Mouse (Mus musculus) midbrain, embryonic 14.5 days (tissue): ENCODE results near the gene Skint2. TPM values are rescaled to one million over a fixed set of nuclear protein-coding genes. Genes with fewer than 3 reads are reported as not detected.

Experiments used
- ATAC-seq: fragments of 200-750 bp; cut with Nextera tagmentation; 2 replicates; pipeline ENCODE4 v1.8.0; 2017; ENCODE audit warnings: moderate number of reproducible peaks, moderate library complexity; ENCODE audit not compliant: low FRiP score, low TSS enrichment
- DNase-seq: peaks from one replicate; pipeline ENCODE4 v3.0.0-alpha.2; 2015
- H3K27ac ChIP-seq: fragments of 300-500 bp; sonication (generic); replicated peaks from 2 replicates; pipeline ENCODE4 v1.5.1; 2014; ENCODE audit warnings: mild to moderate bottlenecking, low read depth, low read length, moderate library complexity
- H3K27me3 ChIP-seq: fragments of 300-500 bp; sonication (generic); 2 replicates; pipeline ENCODE4 v1.6.1; 2014; ENCODE audit warnings: low read length, control low read depth, mixed read lengths; ENCODE audit not compliant: control insufficient read depth, insufficient read depth
- H3K36me3 ChIP-seq: fragments of 300-500 bp; sonication (generic); 2 replicates; pipeline ENCODE4 v1.6.1; 2014; ENCODE audit warnings: low read length, control low read depth; ENCODE audit not compliant: control insufficient read depth, insufficient read depth
- H3K4me1 ChIP-seq: fragments of 300-500 bp; sonication (generic); 2 replicates; pipeline ENCODE4 v1.6.1; 2014; ENCODE audit warnings: mild to moderate bottlenecking, antibody characterized with exemption, low read length, control low read depth; ENCODE audit not compliant: control insufficient read depth, insufficient read depth
- H3K4me2 ChIP-seq: fragments of 300-500 bp; sonication (generic); 2 replicates; pipeline ENCODE4 v1.6.1; 2014; ENCODE audit warnings: mild to moderate bottlenecking, low read length, moderate library complexity
- H3K4me3 ChIP-seq: fragments of 300-500 bp; sonication (generic); replicated peaks from 2 replicates; pipeline ENCODE4 v1.5.1; 2014; ENCODE audit warnings: low read depth, low read length
- H3K9ac ChIP-seq: fragments of 300-500 bp; sonication (generic); replicated peaks from 2 replicates; pipeline ENCODE4 v1.6.1; 2014; ENCODE audit warnings: mild to moderate bottlenecking, low read length, moderate library complexity
- H3K9me3 ChIP-seq: fragments of 300-500 bp; sonication (generic); 2 replicates; pipeline ENCODE4 v1.6.1; 2016; ENCODE audit warnings: low read length, control low read depth, mixed read lengths; ENCODE audit not compliant: control insufficient read depth
- WGBS: fragments of 180-500 bp; shearing (Covaris S2); extraction: QIAGEN DNeasy Blood & Tissue Kit; methylation state at CpG from one replicate; pipeline ENCODE4 v1.1.7; 2014; 5-methylcytosine and 5-hydroxymethylcytosine counted together
- polyA plus RNA-seq: library from polyadenylated mRNA; unstranded; fragments of >200 nt; fragmentation: Nextera tagmentation; extraction: Ambion mirVana; gene quantifications from 2 replicates; pipeline ENCODE4 v1.2.1, GENCODE M21; 2014

Gene Skint2
- not detected in 2 replicates for polyA plus RNA-seq

GRCm38 (mm10) chr4:112556894-112557293 lies at the start of gene Skint2:
Gene Skint2, plus strand, starts transcription at chr4:112557194.
- Histone ChIP-seq H3K4me2 (no peak within 1 kb of the TSS), H3K9ac (no peak within 1 kb of the TSS), H3K4me3 (no peak within 1 kb of the TSS), H3K36me3 (no peaks in the 10 kb centered on the region), H3K9me3 (no peaks in the 10 kb centered on the region; the same call in 1 of the 2 replicates), H3K4me1 (no peaks in the 10 kb centered on the region), H3K27me3 (no peaks in the 10 kb centered on the region), H3K27ac (no peak within 1 kb of the TSS)
- 66% methylated on average over 2 of the region's 2 CpGs for WGBS
- DNase-seq (no peak), ATAC-seq (no peak)

Other genes starting within 250 kb of the Skint2 start
- gene Skint9, start 123.2 kb upstream of the Skint2 start, polyA plus RNA-seq, result not detected in 2 replicates
- gene Skint10, start 217.7 kb downstream of the Skint2 start, polyA plus RNA-seq, result not detected in 2 replicates